Mouse (Mus musculus) thymus, adult 2 months (tissue): Measurements from ENCODE around the gene Olfr746.

ENCODE experiments used
- CTCF ChIP-seq: fragments of 200-500 bp; IDR thresholded peaks from 2 replicates; pipeline ENCODE4 v1.5.1; 2012; ENCODE audit warnings: mild to moderate bottlenecking, control low read depth, low read length, moderate library complexity, borderline replicate concordance; ENCODE audit not compliant: control insufficient read depth, poor library complexity, insufficient read depth; ENCODE audit errors: extremely low read depth
- POLR2A ChIP-seq: fragments of 200-500 bp; IDR thresholded peaks from 2 replicates; pipeline ENCODE4 v1.6.1; 2012; ENCODE audit warnings: mild to moderate bottlenecking, low read length, control low read depth, moderate library complexity; ENCODE audit not compliant: control insufficient read depth, poor library complexity, insufficient read depth; ENCODE audit errors: extremely low read depth

- no peak for TF ChIP-seq POLR2A
- no peak for TF ChIP-seq CTCF
Observed at GRCm38 (mm10) chr14:50693106-50693505, 46.2 kb downstream of the Olfr746 start, which contains the start of gene Olfr747.
